Mouse (Mus musculus) cerebellum, adult 2 months (tissue): ENCODE data around the gene Ccdc175. TPM values are rescaled to one million over a fixed set of nuclear protein-coding genes. Genes with fewer than 3 reads are reported as not detected.

Experiments used
- DNase-seq, 2 experiments: peaks; one replicate each; pipeline ENCODE4 v3.0.0; 2021
- H3K27ac ChIP-seq: fragments of 200-500 bp; 2 replicates; pipeline ENCODE4 v1.5.1; 2012; ENCODE audit warnings: low read length, control low read depth, inconsistent platforms; ENCODE audit not compliant: insufficient read depth
- H3K27me3 ChIP-seq: fragments of 200-500 bp; 2 replicates; pipeline ENCODE4 v1.6.1; 2012; ENCODE audit warnings: inconsistent platforms, mild to moderate bottlenecking, low read length, moderate library complexity; ENCODE audit not compliant: control insufficient read depth, insufficient read depth
- H3K4me1 ChIP-seq: fragments of 200-500 bp; 2 replicates; pipeline ENCODE4 v1.6.1; 2011; ENCODE audit warnings: low read length; ENCODE audit not compliant: control insufficient read depth, insufficient read depth
- H3K4me3 ChIP-seq: fragments of 200-500 bp; replicated peaks from 2 replicates; pipeline ENCODE3; 2011; ENCODE audit warnings: mild to moderate bottlenecking, low read depth, low read length, control low read depth; ENCODE audit not compliant: insufficient read depth
- CTCF ChIP-seq: fragments of 200-500 bp; IDR thresholded peaks from 2 replicates; pipeline ENCODE4 v1.5.1; 2011; ENCODE audit warnings: low read depth, mild to moderate bottlenecking, control low read depth, low read length, moderate library complexity, borderline replicate concordance; ENCODE audit not compliant: insufficient read depth
- POLR2A ChIP-seq: fragments of 200-500 bp; IDR thresholded peaks from 2 replicates; pipeline ENCODE4 v1.6.1; 2011; ENCODE audit warnings: low read length, control low read depth, borderline replicate concordance; ENCODE audit not compliant: insufficient read depth
- WGBS: fragments of 180-500 bp; shearing (Covaris S2); methylation state at CpG from one replicate; pipeline ENCODE4 v1.1.7; 2018; 5-methylcytosine and 5-hydroxymethylcytosine counted together
- polyA plus RNA-seq: library from polyadenylated mRNA; depleted of rRNA; stranded (reverse); fragments of >200 nt; gene quantifications from 2 replicates; pipeline ENCODE4 v1.2.3, GENCODE M21; 2012

The Ccdc175 gene
- polyA plus RNA-seq, 1 experiment = not detected

DNA sequence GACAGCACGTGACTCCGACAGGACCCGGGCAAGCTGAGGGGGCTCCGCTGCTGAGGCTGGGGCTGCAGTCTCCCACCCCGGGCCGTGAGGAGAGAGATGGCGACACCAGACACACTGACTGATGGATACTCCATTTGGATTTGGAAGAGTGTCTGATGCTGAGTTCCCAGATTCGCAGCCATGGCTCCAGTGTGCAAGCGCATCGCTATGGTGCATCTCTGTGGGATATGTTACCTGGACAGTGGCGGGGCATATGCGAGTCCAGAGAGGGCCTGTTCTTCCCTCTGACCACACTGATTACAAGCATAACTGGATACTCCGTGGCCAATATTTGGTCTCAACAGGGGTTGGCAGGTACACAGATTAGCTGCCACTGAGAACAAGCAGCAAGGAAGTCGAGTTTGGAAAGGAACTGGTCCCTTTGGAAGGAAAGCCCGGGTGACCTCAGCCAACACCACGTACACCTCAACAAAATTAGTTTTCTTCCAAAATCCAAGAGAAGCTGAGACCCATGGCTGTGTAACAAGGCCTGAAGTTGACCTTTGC, 38.8 kb upstream of the Ccdc175 start:
- Histone ChIP-seq H3K27me3 (no peaks in the 10 kb centered on the region), H3K4me1 (peaks cover 25% of the 10 kb centered on the region), H3K27ac (peak overlapping the region; percentile 21), H3K4me3 (no peak overlapping the region)
- DNase-seq = peak; percentile 49 to 69
- WGBS = 25% methylated on average over 16 of the region's 16 CpGs
- no peak for TF ChIP-seq POLR2A
- TF ChIP-seq CTCF = no peak

DNA sequence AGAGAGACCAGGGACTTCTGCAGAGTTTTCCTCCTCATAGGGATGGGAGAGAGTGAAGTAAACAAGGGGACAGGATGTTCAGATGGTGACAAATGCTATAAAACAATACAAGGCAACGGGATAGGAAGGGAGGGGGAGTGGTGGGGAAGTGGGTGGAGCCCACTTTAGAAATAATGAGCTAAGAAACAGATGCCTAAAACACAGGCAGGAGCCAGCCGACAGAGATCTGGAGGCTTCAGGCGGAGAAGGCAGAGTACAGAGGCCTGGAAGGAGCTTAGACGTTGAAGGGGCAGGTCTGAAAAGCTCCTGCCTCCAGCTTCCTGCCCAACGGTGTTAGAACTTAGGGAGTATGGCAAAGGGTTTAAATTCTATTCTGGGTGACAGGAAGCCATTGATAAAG, 28.7 kb upstream of the Ccdc175 start:
- no peaks in the 10 kb centered on the region for H3K27me3 ChIP-seq
- TF ChIP-seq POLR2A = no peak
- TF ChIP-seq CTCF = no peak
- 59% methylated on average over 5 of the region's 5 CpGs for WGBS
- H3K4me1 ChIP-seq = no peaks in the 10 kb centered on the region; the same call in 1 of the 2 replicates
- DNase-seq = no peak
- H3K27ac ChIP-seq = no peak overlapping the region
- no peak overlapping the region for H3K4me3 ChIP-seq

DNA sequence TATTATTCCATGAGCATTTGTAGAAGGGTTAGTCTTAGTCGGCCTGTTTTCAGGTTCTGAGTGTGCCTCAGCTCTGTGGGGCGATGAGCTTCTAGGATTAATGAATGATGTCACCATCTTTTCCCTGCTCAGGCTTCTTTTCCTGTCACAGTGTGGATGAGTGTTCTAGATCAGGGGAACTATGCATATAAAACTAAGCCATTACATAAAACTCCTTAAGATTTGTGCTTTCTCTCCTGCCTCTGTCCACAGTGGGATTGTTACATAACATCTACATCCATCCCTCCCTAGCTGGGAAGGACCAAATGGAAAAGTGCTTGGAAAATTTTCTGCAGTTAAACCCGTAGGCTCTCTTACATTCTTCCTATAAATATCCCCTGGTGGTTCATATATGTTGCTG, 16.0 kb upstream of the Ccdc175 start:
- Histone ChIP-seq H3K4me1 (peaks cover 5% of the 10 kb centered on the region; the same call in 1 of the 2 replicates), H3K27me3 (no peaks in the 10 kb centered on the region), H3K4me3 (no peak overlapping the region), H3K27ac (no peak overlapping the region)
- TF ChIP-seq POLR2A (no peak), CTCF (no peak)
- 93% methylated on average over 3 of the region's 3 CpGs for WGBS
- DNase-seq = no peak

DNA sequence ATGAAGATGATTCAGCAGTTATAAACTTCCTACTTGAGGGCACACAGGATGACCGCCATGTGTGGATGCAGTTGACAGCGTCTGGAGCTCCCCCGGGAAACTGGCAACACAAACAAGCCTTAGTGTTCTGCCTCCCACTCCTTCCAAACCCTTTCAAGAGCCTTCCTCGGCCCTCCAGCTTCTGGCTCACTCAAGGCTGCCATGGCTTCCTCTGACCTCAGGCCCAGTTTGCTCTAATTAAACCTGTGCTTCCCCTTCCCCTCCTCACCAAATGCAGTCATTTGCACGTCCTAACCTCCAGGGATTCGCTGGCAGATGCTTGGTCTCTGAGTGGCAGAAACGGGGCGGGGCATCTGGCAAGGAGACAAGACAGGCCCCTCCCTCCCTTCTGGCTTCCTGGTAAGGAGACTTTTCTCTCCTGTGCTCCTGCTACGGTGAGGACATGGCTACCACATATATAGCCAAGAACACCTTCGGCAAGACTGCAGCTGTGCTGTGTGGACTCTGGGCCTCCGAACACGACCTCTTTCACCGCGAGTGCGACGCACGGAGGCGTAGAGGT, 13.2 kb upstream of the Ccdc175 start:
- no peak overlapping the region for H3K4me3 ChIP-seq
- DNase-seq = peak; percentile 31 to 46
- H3K27ac ChIP-seq = no peak overlapping the region
- peaks cover 5% of the 10 kb centered on the region; the same call in 1 of the 2 replicates for H3K4me1 ChIP-seq
- no peaks in the 10 kb centered on the region for H3K27me3 ChIP-seq
- 37% methylated on average over 18 of the region's 18 CpGs for WGBS
- TF ChIP-seq CTCF = no peak
- no peak for TF ChIP-seq POLR2A

DNA sequence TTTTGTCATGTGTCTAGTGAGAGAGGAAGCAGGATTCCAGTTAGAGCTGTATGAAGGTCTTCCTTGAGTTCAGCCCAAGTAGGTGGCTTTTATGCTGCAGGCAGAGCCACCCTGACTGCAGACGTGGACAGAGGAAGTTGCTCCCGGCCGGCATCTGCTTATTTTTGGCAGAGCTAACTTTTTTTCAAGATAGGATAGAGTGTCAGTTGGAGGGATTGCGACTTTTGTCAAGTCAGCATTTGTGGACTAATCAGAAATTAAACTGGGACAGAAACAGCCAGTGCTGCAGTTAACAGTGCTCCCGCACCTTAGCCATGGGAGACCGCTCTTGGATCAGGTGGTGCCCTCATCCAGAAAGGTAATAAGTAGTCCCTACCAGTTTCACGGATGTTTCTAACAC, 12.6 kb upstream of the Ccdc175 start:
- TF ChIP-seq CTCF (no peak), POLR2A (no peak)
- Histone ChIP-seq H3K4me3 (no peak overlapping the region), H3K4me1 (peaks cover 5% of the 10 kb centered on the region; the same call in 1 of the 2 replicates), H3K27ac (no peak overlapping the region), H3K27me3 (no peaks in the 10 kb centered on the region)
- no peak for DNase-seq
- 46% methylated on average over 7 of the region's 7 CpGs for WGBS

DNA sequence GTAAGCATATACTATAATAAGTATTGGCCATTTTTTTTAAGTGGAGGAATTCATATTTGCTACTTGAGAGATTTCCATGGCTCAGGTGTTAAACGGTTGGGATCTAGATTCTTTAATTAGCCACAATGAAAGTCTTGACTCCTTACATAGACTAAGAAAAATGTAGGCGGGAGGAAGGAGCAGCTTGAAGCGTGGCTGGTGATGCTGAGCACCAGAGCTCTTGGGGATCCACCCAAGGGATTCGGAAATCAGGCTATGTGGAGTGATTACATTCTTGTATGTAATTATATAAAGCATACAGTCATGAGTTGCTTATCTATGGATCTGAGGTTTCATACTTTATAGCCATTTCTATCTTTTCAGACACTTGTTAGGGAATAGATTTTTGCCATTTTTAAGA, 5.3 kb downstream of the Ccdc175 start:
- Histone ChIP-seq H3K27ac (no peak overlapping the region), H3K4me1 (peaks cover 2% of the 10 kb centered on the region; the same call in 1 of the 2 replicates), H3K27me3 (no peaks in the 10 kb centered on the region), H3K4me3 (no peak overlapping the region)
- 88% methylated on average over 4 of the region's 4 CpGs for WGBS
- no peak for DNase-seq
- TF ChIP-seq CTCF (no peak), POLR2A (no peak)

DNA sequence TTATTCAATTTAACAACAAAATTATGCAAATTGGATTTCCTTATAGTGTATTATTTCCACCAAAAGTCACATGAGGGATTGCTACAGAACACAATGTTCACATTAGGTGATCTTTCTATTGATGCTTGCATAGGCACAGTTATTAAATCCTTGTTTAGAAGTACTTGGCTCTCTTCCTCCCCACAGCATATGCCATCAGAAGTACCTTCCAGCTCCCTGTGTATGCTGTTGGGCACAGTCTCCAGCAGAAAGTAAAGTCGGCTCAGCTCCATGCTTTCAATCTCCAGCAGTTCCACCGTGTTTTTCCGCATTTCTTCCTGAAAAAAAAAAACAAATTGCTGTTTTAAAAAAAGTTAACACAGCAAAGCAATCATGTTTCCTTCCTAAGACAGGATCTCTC, 6.5 kb downstream of the Ccdc175 start:
- H3K27ac ChIP-seq = no peak overlapping the region
- TF ChIP-seq CTCF = no peak
- H3K4me3 ChIP-seq = no peak overlapping the region
- H3K4me1 ChIP-seq = peaks cover 2% of the 10 kb centered on the region; the same call in 1 of the 2 replicates
- H3K27me3 ChIP-seq = no peaks in the 10 kb centered on the region
- WGBS = 4% methylated on average over 3 of the region's 3 CpGs
- peak; percentile 23 to 69 for DNase-seq

DNA sequence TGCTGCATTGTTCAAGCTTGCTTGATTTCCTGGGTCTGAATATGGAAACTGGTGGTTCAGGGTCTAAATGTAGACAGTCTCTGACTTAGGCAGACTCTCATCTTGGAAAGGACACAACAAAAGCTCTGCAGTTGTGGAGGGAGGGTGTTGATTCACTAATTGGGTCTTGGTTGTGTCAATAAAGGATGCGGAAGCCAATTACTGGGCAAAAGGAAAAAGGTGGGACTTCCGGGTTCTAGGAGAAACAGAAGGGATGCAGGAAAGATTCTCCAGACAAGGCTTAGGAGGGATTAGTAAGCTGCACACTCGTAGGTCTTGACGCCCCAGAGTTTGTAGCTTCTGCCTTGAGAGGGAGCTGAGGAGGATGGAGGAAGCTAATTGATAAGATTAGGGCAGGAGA, 26.4 kb downstream of the Ccdc175 start:
- no peaks in the 10 kb centered on the region for H3K4me1 ChIP-seq
- TF ChIP-seq POLR2A = no peak
- no peak for TF ChIP-seq CTCF
- 77% methylated on average over 4 of the region's 4 CpGs for WGBS
- no peaks in the 10 kb centered on the region for H3K27me3 ChIP-seq
- DNase-seq = peak in 1 of 2 experiments; percentile 4
- no peak overlapping the region for H3K4me3 ChIP-seq
- H3K27ac ChIP-seq = no peak overlapping the region

DNA sequence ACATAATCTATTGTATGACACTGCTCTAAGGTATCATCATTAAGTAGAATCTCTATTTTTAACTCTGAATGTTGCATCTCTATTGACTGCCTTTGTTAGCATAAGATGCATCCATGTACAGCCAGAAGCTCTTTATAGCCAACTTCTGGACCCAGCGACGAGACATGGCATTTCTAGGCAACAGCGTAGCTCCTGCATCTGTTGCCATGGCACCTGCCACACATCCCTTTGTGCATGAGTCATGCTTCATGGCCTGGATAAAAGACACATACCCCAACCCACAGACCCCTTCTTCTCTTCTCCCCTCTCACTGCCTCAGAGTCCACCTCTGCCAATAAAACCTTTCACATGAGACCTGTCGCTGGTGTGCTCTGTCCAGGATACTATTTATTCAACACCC, 34.0 kb downstream of the Ccdc175 start:
- DNase-seq = no peak
- H3K4me3 ChIP-seq = no peak overlapping the region
- 43% methylated on average over 4 of the region's 4 CpGs for WGBS
- TF ChIP-seq CTCF (no peak), POLR2A (no peak)
- no peaks in the 10 kb centered on the region for H3K27me3 ChIP-seq
- no peak overlapping the region for H3K27ac ChIP-seq
- no peaks in the 10 kb centered on the region for H3K4me1 ChIP-seq
